In genomic region chr15:77003868-77004215, GRCm38 (mm10) we compare ENCODE assay signal across 8 mouse cellular contexts. TPM values are rescaled to one million over a fixed set of nuclear protein-coding genes. Genes with fewer than 3 reads are reported as not detected.
DNase-seq lines count a peak whose midpoint lies in the region; ATAC-seq lines count a peak whose summit lies in the region.

No protein-coding gene starts in this region.

- no peak for ATAC-seq in inflammation-experienced regulatory T-cells, adult 6 months

- intact Hi-C loops in heart, postnatal 25 days (cut with DNase I): loop anchor here (10.0 kb wide), 1 partner anchor 49 kb away; no protein-coding TSS in a partner anchor

- peak; percentile 95 for DNase-seq in heart, adult 11 months
- no peak for DNase-seq in heart, postnatal 25 days (ENCODE audit: low spot score)
- DNase-seq in B cell, adult 2 months: peak; percentile 2 to 6
- peak; percentile 49 for DNase-seq in cerebellum, adult 11 months
- DNase-seq in gastrocnemius, postnatal 10 days: peak; percentile 56
- peak; percentile 72 for DNase-seq in kidney, postnatal 10 days
- DNase-seq in lung, postnatal 25 days (ENCODE audit: low spot score): peak; percentile 51

RNA-seq across cellular contexts. Expression of gene Apol6, which starts 40.7 kb away (rescaled TPM):
- total RNA-seq in heart, postnatal 25 days (2021): under 1 TPM; 0.67 to 0.86 TPM
- 10 to 100 TPM; 15.0 to 18.9 TPM for total RNA-seq in gastrocnemius, postnatal 10 days (2021)
- polyA plus RNA-seq in inflammation-experienced regulatory T-cells, adult 6 months (2017; shearing (Covaris generic)): under 1 TPM in 1 of 3 experiments, not detected in 2; 0.62 TPM

RNA-seq across cellular contexts. Expression of gene Mb, which starts 46.6 kb away (rescaled TPM):
- total RNA-seq in heart, postnatal 25 days (2021): over 10,000 TPM; 17,245 to 18,320 TPM
- total RNA-seq in gastrocnemius, postnatal 10 days (2021): 100 to 1,000 TPM; 415 to 512 TPM
- polyA plus RNA-seq in inflammation-experienced regulatory T-cells, adult 6 months (2017; shearing (Covaris generic)): not detected

RNA-seq across cellular contexts. Expression of gene 1110038F14Rik, which starts 55.5 kb away (rescaled TPM):
- 10 to 100 TPM; 14.7 to 19.4 TPM for total RNA-seq in heart, postnatal 25 days (2021)
- 10 to 100 TPM; 30.7 to 33.0 TPM for total RNA-seq in gastrocnemius, postnatal 10 days (2021)
- polyA plus RNA-seq in inflammation-experienced regulatory T-cells, adult 6 months (2017; shearing (Covaris generic)): 10 to 100 TPM; 65.5 to 71.1 (median 69.4) TPM

Comparison
In these comparisons a context has a peak if more than half of its experiments do, and no peak if none do; other contexts are left out.
1. RNA of gene Apol6, which starts 40.7 kb away (total RNA-seq): 15.0 to 18.9 TPM in gastrocnemius, postnatal 10 days; 0.67 to 0.86 TPM in heart, postnatal 25 days; every median in the first group is over 4 times any median in the second.
2. RNA of gene Mb, which starts 46.6 kb away (total RNA-seq): 17,245 to 18,320 TPM in heart, postnatal 25 days; 415 to 512 TPM in gastrocnemius, postnatal 10 days; every median in the first group is over 10 times any median in the second.